Comparison of ENCODE assay signal across 13 mouse cellular contexts in the genomic region with DNA sequence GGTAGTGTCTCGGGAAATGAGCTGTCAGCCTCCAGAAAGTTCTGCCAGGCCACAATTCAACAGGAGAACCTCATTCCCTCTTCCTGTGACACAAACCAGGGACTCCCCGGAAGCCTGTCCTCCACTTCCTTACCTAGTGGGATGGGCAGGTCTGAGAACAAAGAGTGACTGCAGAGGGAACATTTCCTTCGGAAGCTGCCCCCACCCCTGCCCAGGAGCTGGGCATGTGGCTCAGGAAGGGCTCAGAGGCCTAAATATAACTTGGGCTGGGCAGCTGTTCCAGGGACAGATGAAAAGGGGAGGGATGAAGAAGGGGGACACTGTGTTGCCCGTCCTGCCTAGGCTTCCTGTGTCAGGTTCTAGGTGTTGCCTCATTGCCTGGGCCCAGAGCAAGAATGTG. TPM values are rescaled to one million over a fixed set of nuclear protein-coding genes. Genes with fewer than 3 reads are reported as not detected.
DNase-seq lines count a peak whose midpoint lies in the region; ATAC-seq and TF ChIP-seq lines count a peak whose summit lies in the region.
"Had no signal": no experiment of that assay in that cellular context is flagged by ENCODE, and none has a peak within 500 bp of the region (broad histone marks: within the 10 kb centered on the region; RNA-seq: fewer than 3 reads in every experiment).

No protein-coding gene starts in this region.

- intact Hi-C loops in heart, postnatal 10 days (cut with DNase I), result no loop called here
- intact Hi-C loops in left cerebral cortex, postnatal 36 days (cut with DNase I), result no loop called here

- ATAC-seq in embryonic facial prominence, embryonic 14.5 days (ENCODE audit: low read depth), result 0 out of 2 replicates have a peak, but pooled peaks have one; percentile 30
- ATAC-seq in liver, embryonic 12.5 days, result no peak
- no peak for ATAC-seq in forebrain, embryonic 11.5 days (replicated peaks; ENCODE audit: low FRiP score)
- ATAC-seq: forebrain, embryonic 16.5 days had no signal

- H3K4me1 ChIP-seq in embryonic facial prominence, embryonic 14.5 days (ENCODE audit: control insufficient read depth, insufficient read depth, low read length), result peaks cover 5% of the 10 kb centered on the region
- peaks cover 3% of the 10 kb centered on the region; the same call in 1 of the 2 replicates for H3K4me1 ChIP-seq in lung, adult 2 months (ENCODE audit: control insufficient read depth, insufficient read depth, low read length)
- peaks cover 22% of the 10 kb centered on the region for H3K4me1 ChIP-seq in liver, embryonic 12.5 days
- H3K4me1 ChIP-seq in forebrain, embryonic 11.5 days (replicated peaks; ENCODE audit: control insufficient read depth, insufficient read depth, low read length), result no peaks in the 10 kb centered on the region

- no peak for TF ChIP-seq POLR2A in lung, adult 2 months (IDR thresholded peaks at IDR 0.05; ENCODE audit: borderline replicate concordance, extremely low read depth, low read depth, low read length)

- no peak overlapping the region for H3K9ac ChIP-seq in embryonic facial prominence, embryonic 14.5 days (ENCODE audit: low read depth, low read length)
- no peak overlapping the region for H3K9ac ChIP-seq in liver, embryonic 12.5 days
- no peak overlapping the region for H3K9ac ChIP-seq in forebrain, embryonic 11.5 days (ENCODE audit: low read length)
- H3K9ac ChIP-seq: liver, embryonic 15.5 days had no signal

- no peaks in the 10 kb centered on the region for H3K36me3 ChIP-seq in embryonic facial prominence, embryonic 14.5 days (ENCODE audit: control insufficient read depth, insufficient read depth, low read length)
- H3K36me3 ChIP-seq in liver, embryonic 12.5 days, result no peaks in the 10 kb centered on the region
- no peaks in the 10 kb centered on the region for H3K36me3 ChIP-seq in forebrain, embryonic 11.5 days (ENCODE audit: control insufficient read depth, insufficient read depth, low read length)
- H3K36me3 ChIP-seq: liver, embryonic 15.5 days had no signal

- H3K27ac ChIP-seq in embryonic facial prominence, embryonic 14.5 days (replicated peaks; ENCODE audit: low read depth, low read length), result no peak overlapping the region
- H3K27ac ChIP-seq in liver, embryonic 12.5 days, result no peak overlapping the region
- no peak overlapping the region for H3K27ac ChIP-seq in forebrain, embryonic 11.5 days (ENCODE audit: low read depth, low read length)
- H3K27ac ChIP-seq: liver, embryonic 15.5 days had no signal

- peak; percentile 53 for DNase-seq in adrenal gland, postnatal 10 days
- peak; percentile 24 for DNase-seq in embryonic facial prominence, embryonic 14.5 days (ENCODE audit: low spot score)
- peak; percentile 53 to 67 for DNase-seq in heart, postnatal 10 days
- no peak for DNase-seq in lung, adult 2 months
- DNase-seq in left cerebral cortex, postnatal 36 days (ENCODE audit: low spot score in 2 of 2), result no peak
- no peak for DNase-seq in forebrain, embryonic 11.5 days (ENCODE audit: low spot score)
- no peak for DNase-seq in left cerebral cortex, adult 9 months (ENCODE audit: low spot score in 2 of 2)
- DNase-seq: right cerebral cortex, postnatal 4 days had no signal

- H3K4me3 ChIP-seq in embryonic facial prominence, embryonic 14.5 days (ENCODE audit: low read depth, low read length), result no peak overlapping the region
- H3K4me3 ChIP-seq in lung, adult 2 months (replicated peaks; ENCODE audit: extremely low read depth, low read depth, low read length), result peak overlapping the region; percentile 34
- H3K4me3 ChIP-seq in liver, embryonic 12.5 days, result no peak overlapping the region
- H3K4me3 ChIP-seq in forebrain, embryonic 11.5 days (ENCODE audit: low read depth, low read length), result no peak overlapping the region
- H3K4me3 ChIP-seq: liver, embryonic 15.5 days had no signal

- no peak for TF ChIP-seq CTCF in lung, adult 2 months (IDR thresholded peaks at IDR 0.05; ENCODE audit: insufficient read depth, low read length)

- H3K9me3 ChIP-seq in embryonic facial prominence, embryonic 14.5 days (ENCODE audit: control insufficient read depth, low read length), result no peaks in the 10 kb centered on the region
- H3K9me3 ChIP-seq in liver, embryonic 12.5 days (replicated peaks), result no peaks in the 10 kb centered on the region
- H3K9me3 ChIP-seq in forebrain, embryonic 11.5 days (ENCODE audit: control insufficient read depth, low read length), result no peaks in the 10 kb centered on the region
- H3K9me3 ChIP-seq: G1E; liver, embryonic 15.5 days had no signal

- 58% methylated on average over 4 of the region's 4 CpGs for WGBS in embryonic facial prominence, embryonic 14.5 days
- 34% methylated on average over 4 of the region's 4 CpGs for WGBS in lung, adult 2 months
- 48% methylated on average over 4 of the region's 4 CpGs for WGBS in liver, embryonic 12.5 days (ENCODE audit: insufficient replicate concordance)
- 74% methylated on average over 4 of the region's 4 CpGs for WGBS in forebrain, embryonic 11.5 days

- no peak overlapping the region for H3K4me2 ChIP-seq in embryonic facial prominence, embryonic 14.5 days (ENCODE audit: low read depth, low read length)
- no peak overlapping the region for H3K4me2 ChIP-seq in liver, embryonic 12.5 days
- no peak overlapping the region for H3K4me2 ChIP-seq in forebrain, embryonic 11.5 days (ENCODE audit: low read depth, low read length, severe bottlenecking)
- H3K4me2 ChIP-seq: liver, embryonic 15.5 days had no signal

- no peaks in the 10 kb centered on the region for H3K27me3 ChIP-seq in embryonic facial prominence, embryonic 14.5 days (replicated peaks; ENCODE audit: control insufficient read depth, insufficient read depth, low read length)
- H3K27me3 ChIP-seq in liver, embryonic 12.5 days (replicated peaks), result no peaks in the 10 kb centered on the region
- no peaks in the 10 kb centered on the region for H3K27me3 ChIP-seq in forebrain, embryonic 11.5 days (ENCODE audit: control insufficient read depth, insufficient read depth, low read length)
- H3K27me3 ChIP-seq: liver, embryonic 15.5 days had no signal

RNA-seq across cellular contexts. Expression of a gene that starts 2.5 kb away (rescaled TPM):
- total RNA-seq in adrenal gland, postnatal 10 days (2021), result 1 to 10 TPM; 3.3 to 5.1 TPM
- polyA plus RNA-seq in embryonic facial prominence, embryonic 14.5 days (2014; fragmentation: Nextera tagmentation; extraction: Ambion mirVana), result 2.5 and 2.9 TPM in 2 replicates
- total RNA-seq in heart, postnatal 10 days (2021), result 1 to 10 TPM; 3.1 to 3.6 TPM
- 62.0 and 67.4 TPM in 2 replicates for polyA plus RNA-seq in lung, adult 2 months (2012; rRNA removed)
- polyA plus RNA-seq in liver, embryonic 12.5 days (2016; fragmentation: Nextera tagmentation; extraction: Ambion mirVana), result 0.91 and 1.2 TPM in 2 replicates
- total RNA-seq in left cerebral cortex, postnatal 36 days (2021), result under 1 TPM; 0.25 to 0.48 TPM
- 1.2 and 1.3 TPM in 2 replicates for polyA plus RNA-seq in forebrain, embryonic 11.5 days (2014; fragmentation: Nextera tagmentation; extraction: Ambion mirVana)

RNA-seq across cellular contexts. Expression of a gene that starts 14.9 kb away (rescaled TPM):
- 10 to 100 TPM; 19.0 to 27.9 TPM for total RNA-seq in adrenal gland, postnatal 10 days (2021)
- polyA plus RNA-seq in embryonic facial prominence, embryonic 14.5 days (2014; fragmentation: Nextera tagmentation; extraction: Ambion mirVana), result 32.6 and 34.7 TPM in 2 replicates
- 10 to 100 TPM; 13.1 to 13.4 TPM for total RNA-seq in heart, postnatal 10 days (2021)
- polyA plus RNA-seq in lung, adult 2 months (2012; rRNA removed), result 50.7 and 56.1 TPM in 2 replicates
- 19.5 and 20.9 TPM in 2 replicates for polyA plus RNA-seq in liver, embryonic 12.5 days (2016; fragmentation: Nextera tagmentation; extraction: Ambion mirVana)
- 10 to 100 TPM; 17.2 to 20.0 TPM for total RNA-seq in left cerebral cortex, postnatal 36 days (2021)
- polyA plus RNA-seq in forebrain, embryonic 11.5 days (2014; fragmentation: Nextera tagmentation; extraction: Ambion mirVana), result 16.3 and 18.2 TPM in 2 replicates

RNA-seq across cellular contexts. Expression of a gene that starts 21.4 kb away (rescaled TPM):
- under 1 TPM; 0.24 to 0.67 TPM for total RNA-seq in adrenal gland, postnatal 10 days (2021)
- 0.54 and 0.93 TPM in 2 replicates for polyA plus RNA-seq in embryonic facial prominence, embryonic 14.5 days (2014; fragmentation: Nextera tagmentation; extraction: Ambion mirVana)
- under 1 TPM; 0.31 to 0.55 TPM for total RNA-seq in heart, postnatal 10 days (2021)
- 1.3 and 1.8 TPM in 2 replicates for polyA plus RNA-seq in lung, adult 2 months (2012; rRNA removed)
- 0.17 and 0.23 TPM in 2 replicates for polyA plus RNA-seq in liver, embryonic 12.5 days (2016; fragmentation: Nextera tagmentation; extraction: Ambion mirVana)
- under 1 TPM in 1 of 2 experiments, not detected in 1; 0.22 TPM for total RNA-seq in left cerebral cortex, postnatal 36 days (2021)
- 0.52 and 0.93 TPM in 2 replicates for polyA plus RNA-seq in forebrain, embryonic 11.5 days (2014; fragmentation: Nextera tagmentation; extraction: Ambion mirVana)
- total RNA-seq: layer of hippocampus, adult 18-20 months had no signal

RNA-seq across cellular contexts. Expression of a gene that starts 28.1 kb away (rescaled TPM):
- 10 to 100 TPM; 13.5 to 15.6 TPM for total RNA-seq in adrenal gland, postnatal 10 days (2021)
- 31.3 and 31.9 TPM in 2 replicates for polyA plus RNA-seq in embryonic facial prominence, embryonic 14.5 days (2014; fragmentation: Nextera tagmentation; extraction: Ambion mirVana)
- 10 to 100 TPM in 1 of 2 experiments, 1 to 10 TPM in 1; 9.1 to 10.4 TPM for total RNA-seq in heart, postnatal 10 days (2021)
- polyA plus RNA-seq in lung, adult 2 months (2012; rRNA removed), result 10.2 and 10.5 TPM in 2 replicates
- 24.6 and 26.3 TPM in 2 replicates for polyA plus RNA-seq in liver, embryonic 12.5 days (2016; fragmentation: Nextera tagmentation; extraction: Ambion mirVana)
- total RNA-seq in left cerebral cortex, postnatal 36 days (2021), result 1 to 10 TPM; 2.7 to 2.8 TPM
- 23.0 and 23.4 TPM in 2 replicates for polyA plus RNA-seq in forebrain, embryonic 11.5 days (2014; fragmentation: Nextera tagmentation; extraction: Ambion mirVana)

RNA-seq across cellular contexts. Expression of a gene that starts 51.4 kb away (rescaled TPM):
- 10 to 100 TPM; 84.0 to 86.6 TPM for total RNA-seq in adrenal gland, postnatal 10 days (2021)
- 111 TPM in 2 replicates for polyA plus RNA-seq in embryonic facial prominence, embryonic 14.5 days (2014; fragmentation: Nextera tagmentation; extraction: Ambion mirVana)
- 10 to 100 TPM; 32.5 to 35.1 TPM for total RNA-seq in heart, postnatal 10 days (2021)
- polyA plus RNA-seq in lung, adult 2 months (2012; rRNA removed), result 180 and 201 TPM in 2 replicates
- polyA plus RNA-seq in liver, embryonic 12.5 days (2016; fragmentation: Nextera tagmentation; extraction: Ambion mirVana), result 46.6 and 49.1 TPM in 2 replicates
- total RNA-seq in left cerebral cortex, postnatal 36 days (2021), result 100 to 1,000 TPM; 818 to 936 TPM
- polyA plus RNA-seq in forebrain, embryonic 11.5 days (2014; fragmentation: Nextera tagmentation; extraction: Ambion mirVana), result 52.1 and 56.4 TPM in 2 replicates

Comparison
In these comparisons a context has a peak if more than half of its experiments do, and no peak if none do; other contexts are left out.
1. DNase-seq: peak in adrenal gland, postnatal 10 days (single experiment), embryonic facial prominence, embryonic 14.5 days (single experiment) and heart, postnatal 10 days (2 of 2); none in lung, adult 2 months (single experiment), left cerebral cortex, postnatal 36 days (0 of 2), forebrain, embryonic 11.5 days (single experiment) and left cerebral cortex, adult 9 months (0 of 2).
2. RNA of a gene that starts 2.5 kb away (polyA plus RNA-seq): 62.0 to 67.4 TPM in lung, adult 2 months; 2.5 to 2.9 TPM in embryonic facial prominence, embryonic 14.5 days, 1.2 to 1.3 TPM in forebrain, embryonic 11.5 days and 0.91 to 1.2 TPM in liver, embryonic 12.5 days; every median in the first group is over 10 times any median in the second.